Mouse (Mus musculus) CD4-positive helper T cell, adult 2 months (primary cell): ENCODE measurements around the gene Jmjd6.
A peak's percentile ranks its signal among the peaks of the same experiment; 100 is the strongest.

Experiments
- DNase-seq: peaks from one replicate; pipeline ENCODE4 v3.0.0-alpha.2; 2012; ENCODE audit warnings: low read depth, missing footprints, low spot score

The Jmjd6 gene

DNA sequence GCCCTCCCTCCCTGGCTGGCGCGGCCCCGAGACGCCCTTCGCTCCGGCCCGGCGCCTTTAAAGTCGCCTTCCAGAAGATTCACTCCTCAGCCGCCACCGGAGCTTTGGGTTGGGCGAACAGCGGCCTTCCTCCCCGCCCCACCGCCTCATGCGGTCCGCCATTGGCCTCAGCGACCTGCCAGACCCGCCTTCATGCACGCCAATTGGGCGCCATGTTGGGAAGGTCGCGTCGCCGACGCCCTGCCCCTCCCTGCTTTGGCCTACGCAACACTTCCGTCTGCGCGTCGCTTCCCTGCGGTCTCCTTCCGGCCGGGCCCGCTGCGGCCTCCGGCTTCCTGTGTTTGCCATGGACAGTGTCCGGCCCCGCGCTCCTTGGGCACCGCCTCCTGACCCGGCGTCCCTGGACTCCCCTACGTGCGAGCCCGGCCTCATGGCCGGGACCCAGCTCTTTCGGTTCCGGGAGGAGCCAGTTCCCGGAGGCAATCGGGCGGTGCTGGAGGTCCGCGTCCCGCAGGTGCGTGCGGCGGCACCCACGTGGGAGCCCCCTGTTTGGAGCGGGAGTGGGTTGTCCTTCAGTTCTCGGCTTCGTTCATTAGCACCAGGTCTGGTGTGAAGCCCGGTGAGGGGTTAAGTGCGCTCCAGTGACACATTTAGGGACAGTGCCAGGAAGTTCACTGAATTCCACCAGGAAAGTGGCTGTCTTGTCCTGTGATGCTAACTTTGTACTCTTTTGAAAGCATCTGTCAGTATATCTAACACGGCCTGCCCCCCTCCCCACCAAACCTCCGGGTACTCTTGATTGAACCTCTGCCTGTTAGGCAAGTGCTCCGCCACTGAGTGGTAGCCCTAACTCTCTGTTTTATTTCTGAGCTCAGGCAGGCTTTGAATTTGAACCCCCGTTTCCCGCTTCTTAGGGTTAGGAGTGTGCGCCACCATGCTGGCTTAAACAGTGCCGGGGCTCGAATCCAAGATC lies at the start of gene Jmjd6, which contains the start of gene Mettl23:
Jmjd6 (minus strand) TSS at position 189 of the 973 bp plus-strand sequence.
Mettl23 (plus strand) TSS at position 18 of the 973 bp plus-strand sequence.
- peak; percentile 98 for DNase-seq

DNA sequence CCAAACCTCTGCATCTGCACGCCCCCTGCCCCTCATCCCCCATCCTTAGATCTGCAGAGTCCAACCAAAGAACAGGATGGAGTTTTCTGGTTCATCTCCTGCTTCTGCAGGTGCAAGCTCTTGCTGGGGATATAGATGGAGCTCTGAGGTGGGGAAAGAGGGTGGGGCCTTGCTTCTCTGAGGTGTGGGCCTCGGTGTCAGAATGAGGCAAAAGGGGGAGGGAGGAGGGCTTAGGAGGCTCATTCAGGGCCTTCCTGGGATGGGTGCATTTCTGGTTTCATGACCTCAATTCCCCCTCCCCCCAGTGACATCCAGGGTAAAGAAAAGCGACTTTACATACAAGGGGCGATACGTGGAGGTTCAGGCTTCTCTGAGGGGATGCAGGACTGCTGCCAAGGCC lies 43.9 kb upstream of the Jmjd6 start:
- no peak for DNase-seq

DNA sequence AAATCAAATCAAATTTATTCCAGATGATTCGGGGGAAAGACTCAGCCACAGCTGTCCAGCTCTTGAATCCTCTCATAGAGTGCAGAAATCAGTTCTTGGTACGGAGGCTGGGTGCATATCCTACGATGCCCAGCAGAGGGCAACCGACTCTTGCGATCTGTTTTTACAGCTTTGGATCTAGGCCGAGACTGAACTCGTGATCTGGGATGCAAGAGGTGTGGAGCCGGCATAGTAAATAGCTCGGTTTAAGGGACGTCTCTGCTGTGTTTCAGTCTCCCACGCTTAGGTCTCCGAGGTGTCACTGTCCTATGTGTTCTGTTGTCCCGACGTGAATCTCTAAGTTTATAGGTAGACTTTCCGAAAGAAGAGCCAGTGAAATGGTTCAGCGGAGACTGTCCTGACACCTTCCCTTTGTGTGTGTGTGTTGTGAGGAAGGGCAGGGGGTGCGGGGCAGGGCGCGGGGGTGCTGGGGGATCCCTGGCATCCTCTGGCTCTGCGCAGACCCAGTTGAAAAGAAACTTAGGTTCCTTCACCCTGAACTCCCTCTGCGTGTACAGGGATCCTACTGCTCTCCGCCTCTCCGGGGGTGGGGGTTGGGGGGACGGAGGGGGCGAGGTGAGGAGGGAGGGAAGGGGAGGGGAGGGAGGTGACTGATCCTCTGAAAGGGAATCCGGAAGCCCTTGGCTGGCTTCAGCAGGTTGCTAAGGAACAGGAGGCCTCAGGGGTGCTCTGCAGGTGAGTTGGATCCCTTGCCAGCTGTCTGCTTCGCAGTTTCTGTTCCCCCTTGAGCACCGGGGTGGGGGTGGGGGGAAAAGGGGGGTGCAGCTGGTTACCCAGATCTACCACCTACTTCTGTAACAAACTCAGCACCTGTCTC lies 42.3 kb upstream of the Jmjd6 start:
- peak; percentile 81 for DNase-seq

DNA sequence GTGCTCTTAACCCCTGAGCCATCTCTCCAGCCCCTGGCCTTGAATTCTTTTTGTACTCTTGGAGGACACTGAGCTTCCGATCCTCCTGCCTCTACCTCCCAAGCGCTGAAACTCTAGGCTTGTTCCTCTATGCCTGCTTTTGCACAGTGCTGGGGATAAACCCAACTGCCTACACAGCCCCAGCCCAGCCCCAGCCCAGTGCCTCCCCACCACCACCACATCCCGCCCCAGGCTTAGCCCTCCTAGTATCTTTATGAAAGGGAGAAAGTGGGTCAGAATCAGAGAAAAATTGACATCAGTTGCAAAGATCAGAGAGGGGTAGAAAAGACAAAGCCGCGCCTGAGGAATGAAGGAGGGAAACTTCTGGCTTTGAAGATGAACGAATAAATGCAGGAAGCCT lies 40.8 kb upstream of the Jmjd6 start:
- no peak for DNase-seq

- no peak for DNase-seq
Measured at GRCm38 (mm10) chr11:116882446-116882845, 39.2 kb upstream of the Jmjd6 start.

GRCm38 (mm10) chr11:116881440-116881839 lies 38.2 kb upstream of the Jmjd6 start:
- no peak for DNase-seq

- no peak for DNase-seq
Measured at GRCm38 (mm10) chr11:116880839-116881238, 37.6 kb upstream of the Jmjd6 start.

DNA sequence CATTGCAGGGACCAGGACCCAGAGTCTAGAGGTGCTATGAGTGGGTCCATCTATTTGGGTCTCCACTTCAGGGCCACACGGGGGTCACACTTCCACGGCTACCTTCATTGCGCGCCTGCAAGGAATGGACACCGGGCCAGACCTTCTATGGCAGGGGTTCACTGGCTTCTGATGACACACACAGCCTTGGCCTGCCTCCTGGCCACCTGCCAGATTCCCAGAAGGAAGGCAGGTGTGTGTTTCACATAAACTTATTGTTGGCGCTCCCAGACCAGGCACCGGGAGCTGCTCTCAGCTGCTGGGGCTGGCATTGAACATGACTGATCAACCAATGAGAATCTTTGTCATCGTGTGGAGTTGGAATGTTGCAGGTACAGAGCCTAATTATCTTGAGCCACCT lies 35.2 kb upstream of the Jmjd6 start:
- no peak for DNase-seq

DNA sequence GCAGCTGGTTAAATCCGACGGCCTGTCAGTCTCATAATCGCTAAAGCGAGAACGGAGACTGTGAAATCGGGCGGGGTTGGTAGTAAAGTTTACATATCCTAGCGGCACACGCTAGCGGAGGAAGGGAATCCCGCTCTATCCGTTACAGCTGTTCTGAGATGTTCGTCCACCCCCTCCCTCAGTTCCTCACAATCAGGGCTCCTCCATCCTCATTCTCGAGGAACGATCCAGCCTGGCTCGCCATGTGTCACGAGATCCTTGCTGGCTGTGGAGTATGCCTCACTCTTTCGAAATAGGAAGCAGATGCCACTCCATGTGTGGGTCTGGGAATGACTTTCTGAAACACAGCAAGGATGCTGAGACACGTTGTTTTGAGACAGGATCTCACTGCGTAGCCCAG lies 30.7 kb upstream of the Jmjd6 start:
- DNase-seq, result no peak

DNA sequence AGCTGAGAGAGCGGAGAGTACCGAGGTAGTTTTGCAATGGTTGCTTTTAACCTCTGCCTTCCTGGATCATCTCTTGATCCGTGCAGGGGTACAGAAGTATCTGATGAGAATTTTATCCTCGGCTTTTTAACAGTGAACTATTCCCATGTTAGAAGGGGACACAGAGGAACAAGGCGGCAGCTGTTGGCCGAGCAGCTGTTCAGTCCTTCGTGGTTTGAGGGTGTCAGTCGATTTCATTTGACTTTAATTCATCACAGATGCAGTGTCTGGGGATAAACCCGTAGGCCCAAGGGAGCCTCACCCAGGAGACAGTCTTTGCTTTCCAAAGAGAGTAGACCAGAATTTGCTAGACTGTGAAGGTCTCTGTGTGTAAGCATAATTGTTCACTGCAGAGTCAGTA lies 28.3 kb upstream of the Jmjd6 start:
- no peak for DNase-seq

DNA sequence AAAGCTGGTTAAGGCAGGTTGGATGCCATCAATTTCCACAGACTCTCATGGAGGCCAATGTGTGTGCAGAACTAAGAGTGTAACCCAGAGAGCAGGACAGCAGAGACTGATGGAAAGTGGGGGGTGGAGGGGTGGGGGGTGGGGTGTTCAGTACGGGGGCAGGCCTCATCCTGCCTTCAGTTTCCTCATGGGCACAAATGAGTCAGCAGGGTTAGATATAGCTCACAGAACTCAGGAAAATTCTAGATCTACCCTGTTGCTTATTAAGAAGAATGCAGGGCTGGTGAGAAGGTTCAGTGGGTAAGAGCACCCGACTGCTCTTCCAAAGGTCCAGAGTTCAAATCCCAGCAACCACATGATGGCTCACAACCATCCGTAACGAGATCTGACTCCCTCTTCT lies 26.4 kb upstream of the Jmjd6 start:
- no peak for DNase-seq

DNA sequence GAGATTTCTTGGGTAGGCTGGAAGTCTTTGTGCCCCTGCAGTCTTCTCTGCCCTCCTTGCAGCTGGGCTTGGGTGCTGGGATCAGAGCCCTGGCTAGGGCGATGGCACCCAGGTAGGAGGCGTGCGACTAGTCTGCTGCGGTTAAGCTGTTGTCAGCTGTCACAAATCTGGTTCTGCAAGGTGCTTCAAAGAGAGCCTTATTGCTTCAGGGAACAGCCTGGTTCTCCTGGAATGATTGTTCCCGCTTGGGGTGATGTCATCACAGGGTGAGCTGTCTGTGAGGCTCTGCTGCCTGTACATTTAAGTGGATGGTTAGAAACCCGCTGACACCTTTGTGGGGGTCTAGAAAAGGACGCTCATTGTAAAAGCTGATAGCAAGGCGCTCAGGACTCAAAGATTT lies 26.0 kb upstream of the Jmjd6 start:
- no peak for DNase-seq

DNA sequence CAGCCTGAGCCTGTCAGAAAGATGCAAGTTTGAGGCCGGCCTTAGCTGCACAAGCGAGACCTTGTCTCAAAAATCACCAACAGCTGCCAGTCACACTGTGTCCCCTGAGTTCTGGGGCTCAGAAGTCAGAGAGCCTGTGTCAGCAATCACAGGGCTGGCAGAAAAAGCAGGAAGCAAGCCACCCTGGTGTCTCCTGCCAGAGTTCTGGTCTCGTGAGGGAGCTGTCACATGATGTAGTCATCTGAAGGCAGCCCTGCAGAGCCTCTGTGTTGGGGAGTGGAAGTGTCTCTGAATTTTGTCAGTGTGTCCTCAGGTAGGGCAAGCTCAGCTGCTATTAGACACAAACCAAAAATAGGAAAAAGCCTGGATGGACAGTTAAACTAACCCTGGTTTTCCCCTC lies 24.9 kb upstream of the Jmjd6 start:
- DNase-seq, result no peak

DNA sequence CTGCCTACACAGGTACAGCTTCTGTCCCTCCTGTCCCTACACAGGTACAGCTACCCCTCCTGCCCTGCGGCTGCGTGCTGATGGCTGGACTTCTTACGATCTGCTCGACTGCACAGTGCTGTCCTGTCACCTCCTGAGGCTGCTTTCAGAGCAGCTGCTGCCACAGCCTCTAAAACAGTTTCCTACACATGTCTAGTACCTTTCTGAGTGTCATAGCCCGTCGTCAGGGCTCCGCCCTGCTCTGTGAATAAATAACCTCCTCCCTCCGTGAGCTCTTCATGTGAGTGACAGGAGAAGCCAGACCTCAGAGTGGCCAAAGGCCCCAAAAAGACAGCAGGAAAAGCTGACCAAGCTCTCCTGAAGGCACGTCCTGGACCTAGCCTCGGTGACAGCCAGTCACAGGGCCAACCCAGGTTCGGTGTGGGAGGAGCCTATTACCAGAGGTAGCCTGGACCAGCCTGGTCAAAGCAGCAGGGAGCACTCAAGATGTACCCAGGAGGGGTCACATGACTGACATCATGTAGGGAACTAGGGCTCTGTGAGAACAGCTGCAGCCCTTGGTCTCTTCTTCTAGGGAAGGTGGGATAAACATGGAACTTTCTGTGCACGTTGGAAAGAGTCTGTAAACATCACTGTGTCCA lies 22.8 kb upstream of the Jmjd6 start:
- DNase-seq, result no peak

- DNase-seq, result no peak
Measured at GRCm38 (mm10) chr11:116864444-116864843, 21.2 kb upstream of the Jmjd6 start.

DNA sequence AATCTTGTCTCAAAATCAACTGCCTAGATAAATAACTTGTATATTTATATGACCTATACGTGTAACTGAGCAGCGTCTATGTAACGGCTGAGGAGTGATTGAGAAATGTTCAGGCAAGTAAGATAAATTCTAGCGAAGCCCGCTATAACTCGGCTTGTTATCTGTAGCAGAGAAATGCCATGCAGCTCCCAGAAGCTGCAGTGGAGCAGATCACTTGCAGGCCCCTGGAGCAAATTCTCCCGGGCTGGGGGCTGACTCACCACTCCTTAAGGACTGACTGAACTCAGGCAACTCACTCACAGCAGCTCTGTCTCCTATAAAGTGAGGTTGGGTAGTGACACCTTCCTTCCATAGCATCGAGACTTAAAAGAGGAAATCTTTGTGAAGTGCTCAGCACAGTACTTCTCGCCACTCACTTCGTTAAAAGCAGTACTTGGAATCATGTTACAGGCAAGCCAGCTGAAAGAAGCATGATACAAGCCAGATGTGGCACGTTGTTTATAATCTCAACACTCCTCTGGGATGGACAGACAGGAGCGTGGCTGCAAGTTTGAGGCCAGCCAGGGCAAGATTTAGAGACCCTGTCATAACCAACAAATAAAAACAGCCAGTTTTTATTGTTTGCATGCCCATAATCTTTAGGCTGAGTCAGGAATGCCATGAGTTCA lies 14.1 kb upstream of the Jmjd6 start:
- no peak for DNase-seq

DNA sequence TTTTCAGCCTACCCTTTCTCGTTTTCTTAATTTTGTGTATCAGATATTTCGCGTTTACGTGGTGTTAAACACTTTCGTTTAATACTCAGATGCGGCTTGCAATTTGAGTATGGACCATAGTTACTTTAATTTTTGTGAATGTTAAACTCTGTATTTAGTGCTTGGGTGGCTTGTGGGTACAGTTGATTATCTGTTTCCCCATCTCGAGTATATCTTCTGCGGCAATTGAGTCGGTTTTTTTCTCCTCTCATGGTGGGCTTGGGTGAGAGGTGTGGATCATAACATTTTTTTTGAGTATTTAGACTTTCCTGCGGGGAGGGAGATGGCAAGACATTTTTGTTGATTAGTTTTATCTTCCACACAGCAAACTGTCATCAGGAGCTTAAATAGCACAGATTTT lies 11.0 kb upstream of the Jmjd6 start:
- DNase-seq, result no peak

DNA sequence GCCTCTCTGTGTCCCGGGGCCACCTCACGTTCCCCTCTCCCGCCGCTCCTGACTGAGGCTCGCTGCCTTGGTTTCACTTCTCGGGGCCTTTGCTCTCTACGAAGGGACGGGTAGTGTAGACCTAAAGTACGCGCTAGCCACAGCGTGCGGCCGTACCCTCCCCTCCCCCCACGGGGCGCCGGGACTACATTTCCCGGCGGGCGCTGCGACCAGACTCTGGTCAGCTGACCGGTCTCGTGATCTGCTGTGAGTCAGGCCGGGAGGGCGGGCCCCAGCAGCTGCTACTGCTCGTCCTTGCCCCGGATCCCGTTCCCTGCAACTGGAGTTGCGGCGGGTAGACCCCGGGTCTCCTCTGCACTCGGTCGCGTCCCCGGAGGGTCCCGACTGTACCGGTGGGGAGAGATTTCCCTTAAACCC lies 10.3 kb upstream of the Jmjd6 start:
- DNase-seq, result peak; percentile 96

DNA sequence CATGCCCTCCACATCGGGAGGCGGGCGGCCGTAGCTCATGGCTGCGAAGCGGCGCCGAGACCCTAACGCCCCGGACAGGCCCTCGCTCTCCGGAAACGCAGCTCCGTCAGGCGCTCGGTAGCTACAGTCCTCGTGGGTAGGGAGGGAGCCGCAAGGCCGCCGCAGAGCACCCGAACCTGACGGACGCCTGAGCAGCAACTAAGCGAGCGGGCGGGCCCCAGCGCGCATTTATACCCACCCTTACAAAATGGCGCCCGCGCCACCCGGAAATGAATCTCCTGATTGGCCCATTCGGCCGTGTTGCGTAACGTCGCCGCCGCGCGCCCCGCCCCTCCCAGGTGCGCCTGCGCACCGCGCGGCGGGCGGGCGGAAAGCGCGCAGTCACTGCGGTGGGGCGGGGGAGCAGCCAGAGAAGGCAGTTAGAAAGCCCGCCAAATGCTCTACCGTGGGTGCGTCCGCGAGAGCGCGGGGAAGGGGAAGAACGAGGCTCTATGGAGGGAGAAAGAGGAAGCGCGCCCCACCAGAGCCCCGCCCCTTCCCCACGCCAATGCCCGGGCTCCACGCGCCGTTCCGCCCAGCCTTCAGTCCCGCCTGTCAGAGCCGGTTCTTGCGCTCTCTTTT lies 9.8 kb upstream of the Jmjd6 start, which contains the start of gene Srsf2:
Srsf2 (minus strand) TSS at position 204 of the 621 bp plus-strand sequence.
- peak; percentile 98 for DNase-seq

DNA sequence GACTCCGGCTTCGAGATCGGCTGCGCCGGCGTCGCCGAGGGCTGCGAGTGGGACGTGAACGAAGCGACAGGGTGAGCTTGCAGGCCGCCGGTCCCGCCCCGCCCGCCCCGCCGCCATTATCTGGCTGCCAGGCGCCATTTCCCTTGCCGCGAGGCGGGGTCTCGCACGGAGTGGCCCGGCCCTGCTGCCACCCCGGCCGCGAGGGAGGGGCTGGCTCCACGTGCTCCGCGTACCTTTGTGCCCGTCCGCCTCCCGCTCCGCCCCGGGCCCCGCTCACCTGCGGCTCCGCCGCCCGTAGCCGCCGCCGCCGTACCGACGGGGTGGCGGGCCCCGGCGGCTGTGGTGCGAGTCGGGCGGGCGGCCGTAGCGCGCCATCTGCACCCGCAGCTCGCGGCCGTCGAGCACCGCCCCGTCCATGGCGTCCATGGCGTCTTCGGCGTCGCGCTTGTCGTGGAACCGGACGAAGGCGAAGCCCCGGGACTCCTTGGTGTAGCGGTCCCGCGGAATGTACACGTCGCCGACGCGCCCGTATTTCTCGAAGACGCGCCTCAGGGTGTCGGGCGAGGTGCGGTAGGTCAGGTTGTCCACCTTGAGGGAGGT lies 9.1 kb upstream of the Jmjd6 start, which contains the start of gene Mfsd11:
Mfsd11 (plus strand) TSS at position 150 of the 600 bp plus-strand sequence.
- DNase-seq, result peak; percentile 90
